Comparison of ENCODE assay signal across 14 mouse cellular contexts in genomic region chr6:122743353-122743752, GRCm38 (mm10). TPM values are rescaled to one million over a fixed set of nuclear protein-coding genes. Genes with fewer than 3 reads are reported as not detected.
DNase-seq lines count a peak whose midpoint lies in the region; ATAC-seq and TF ChIP-seq lines count a peak whose summit lies in the region.
"Had no signal": no experiment of that assay in that cellular context is flagged by ENCODE, and none has a peak within 500 bp of the region (broad histone marks: within the 10 kb centered on the region; RNA-seq: fewer than 3 reads in every experiment).

No protein-coding gene starts in this region.

- H3K9me3 ChIP-seq in forebrain, embryonic 13.5 days (replicated peaks) = no peaks in the 10 kb centered on the region
- no peaks in the 10 kb centered on the region for H3K9me3 ChIP-seq in forebrain, embryonic 16.5 days (ENCODE audit: control insufficient read depth, low read length)
- H3K9me3 ChIP-seq: embryonic facial prominence, embryonic 12.5 days; heart, embryonic 12.5 days; kidney, embryonic 15.5 days had no signal

- peak; percentile 26 to 27 for DNase-seq in B cell, adult 2 months
- peak; percentile 88 for DNase-seq in ES-CJ7 (ENCODE audit: low read depth, low spot score)
- peak; percentile 55 for DNase-seq in induced T-regulatory cell, adult 2 months (ENCODE audit: low read depth)
- no peak for DNase-seq in retina, postnatal 1 day
- no peak for DNase-seq in kidney, adult 2 months
- DNase-seq: adrenal gland, postnatal 14 days had no signal

- peaks cover 35% of the 10 kb centered on the region for H3K27me3 ChIP-seq in forebrain, embryonic 13.5 days
- peaks cover 14% of the 10 kb centered on the region; the same call in 1 of the 2 replicates for H3K27me3 ChIP-seq in forebrain, embryonic 16.5 days (replicated peaks; ENCODE audit: control insufficient read depth, insufficient read depth, low read length)
- no peaks in the 10 kb centered on the region; the same call in 1 of the 2 replicates for H3K27me3 ChIP-seq in kidney, adult 2 months (replicated peaks; ENCODE audit: control insufficient read depth, insufficient read depth, low read length)

- TF ChIP-seq CTCF in kidney, adult 2 months (conservative IDR thresholded peaks at IDR 0.05; ENCODE audit: insufficient read depth, insufficient read length, low read depth, low read length) = no peak

- no peak for TF ChIP-seq POLR2A in kidney, adult 2 months (IDR thresholded peaks at IDR 0.05; ENCODE audit: low read depth, low read length)

- 0 out of 2 replicates have a peak overlapping the region, but pooled peaks have one; percentile 16 for H3K9ac ChIP-seq in forebrain, embryonic 13.5 days
- H3K9ac ChIP-seq in forebrain, embryonic 16.5 days (replicated peaks; ENCODE audit: low read depth, low read length) = no peak overlapping the region
- H3K9ac ChIP-seq: embryonic facial prominence, embryonic 12.5 days; heart, embryonic 12.5 days; kidney, embryonic 15.5 days had no signal

- no peaks in the 10 kb centered on the region for H3K36me3 ChIP-seq in forebrain, embryonic 13.5 days (ENCODE audit: poor library complexity, severe bottlenecking)
- H3K36me3 ChIP-seq in forebrain, embryonic 16.5 days (ENCODE audit: control insufficient read depth, insufficient read depth) = no peaks in the 10 kb centered on the region
- H3K36me3 ChIP-seq in kidney, adult 2 months (ENCODE audit: control insufficient read depth, insufficient read depth, low read length) = no peaks in the 10 kb centered on the region
- H3K36me3 ChIP-seq: embryonic facial prominence, embryonic 12.5 days; kidney, embryonic 15.5 days had no signal

- peaks cover 22% of the 10 kb centered on the region for H3K4me1 ChIP-seq in forebrain, embryonic 13.5 days
- peaks cover 17% of the 10 kb centered on the region for H3K4me1 ChIP-seq in forebrain, embryonic 16.5 days (replicated peaks; ENCODE audit: control insufficient read depth, insufficient read depth, low read length)
- H3K4me1 ChIP-seq in kidney, adult 2 months (ENCODE audit: control insufficient read depth, insufficient read depth, low read length) = no peaks in the 10 kb centered on the region

- WGBS in forebrain, embryonic 13.5 days = 22% methylated on average over 11 of the region's 11 CpGs
- WGBS in forebrain, embryonic 16.5 days = 21% methylated on average over 11 of the region's 11 CpGs
- 36% methylated on average over 11 of the region's 11 CpGs for WGBS in kidney, adult 2 months

- no peak for ATAC-seq in forebrain, embryonic 13.5 days
- ATAC-seq in forebrain, embryonic 16.5 days = no peak
- ATAC-seq in granulocyte monocyte progenitor cell, adult 5-6 weeks (replicated peaks; ENCODE audit: poor library complexity, severe bottlenecking) = no peak

- H3K4me2 ChIP-seq in forebrain, embryonic 13.5 days = no peak overlapping the region
- H3K4me2 ChIP-seq in forebrain, embryonic 16.5 days (ENCODE audit: low read length) = no peak overlapping the region

- no peak overlapping the region for H3K27ac ChIP-seq in forebrain, embryonic 13.5 days
- no peak overlapping the region for H3K27ac ChIP-seq in forebrain, embryonic 16.5 days (ENCODE audit: low read length)
- no peak overlapping the region for H3K27ac ChIP-seq in kidney, adult 2 months (ENCODE audit: insufficient read depth, low read depth, low read length)
- H3K27ac ChIP-seq: embryonic facial prominence, embryonic 12.5 days; kidney, embryonic 15.5 days had no signal

- H3K4me3 ChIP-seq in forebrain, embryonic 13.5 days = no peak overlapping the region
- H3K4me3 ChIP-seq in forebrain, embryonic 16.5 days (replicated peaks; ENCODE audit: low read length) = no peak overlapping the region
- no peak overlapping the region for H3K4me3 ChIP-seq in kidney, adult 2 months (ENCODE audit: insufficient read depth, low read depth, low read length)

RNA-seq across cellular contexts. Expression of gene Nanog, which starts 36.1 kb away (rescaled TPM):
- 0.18 and 0.23 TPM in 2 replicates for polyA plus RNA-seq in forebrain, embryonic 13.5 days (2015; fragmentation: Nextera tagmentation; extraction: Ambion mirVana)
- polyA plus RNA-seq in forebrain, embryonic 16.5 days (2015; fragmentation: Nextera tagmentation; extraction: Ambion mirVana) = 0.13 TPM in 1 of 2 replicates, not detected in the other
- total RNA-seq in granulocyte monocyte progenitor cell, adult 5-6 weeks (2014; fragmentation: Nextera tagmentation) = not detected in 2 replicates
- total RNA-seq in granulocyte monocyte progenitor cell, adult 5-6 weeks (2017) = not detected in 2 replicates
- 0.06 TPM in 1 of 2 replicates, not detected in the other for polyA plus RNA-seq in kidney, adult 2 months (2012; rRNA removed)
- total RNA-seq: adrenal gland, postnatal 14 days; left cerebral cortex, adult 18-20 months had no signal
- polyA plus RNA-seq: liver, embryonic 16.5 days had no signal

RNA-seq across cellular contexts. Expression of gene Slc2a3, which starts 58.1 kb away (rescaled TPM):
- polyA plus RNA-seq in forebrain, embryonic 13.5 days (2015; fragmentation: Nextera tagmentation; extraction: Ambion mirVana) = 9.3 and 12.5 TPM in 2 replicates
- 25.9 and 33.7 TPM in 2 replicates for polyA plus RNA-seq in forebrain, embryonic 16.5 days (2015; fragmentation: Nextera tagmentation; extraction: Ambion mirVana)
- 4.7 and 6.5 TPM in 2 replicates for total RNA-seq in granulocyte monocyte progenitor cell, adult 5-6 weeks (2014; fragmentation: Nextera tagmentation)
- 8.4 and 8.8 TPM in 2 replicates for total RNA-seq in granulocyte monocyte progenitor cell, adult 5-6 weeks (2017)
- polyA plus RNA-seq in kidney, adult 2 months (2012; rRNA removed) = 1.3 and 2.7 TPM in 2 replicates

Comparison
In these comparisons a context has a peak if more than half of its experiments do, and no peak if none do; other contexts are left out.
1. DNase-seq: peak in B cell, adult 2 months (2 of 2), ES-CJ7 (single experiment) and induced T-regulatory cell, adult 2 months (single experiment); none in retina, postnatal 1 day (single experiment) and kidney, adult 2 months (single experiment).